Mouse (Mus musculus): ENCODE data around the gene Trmt1.

The Trmt1 gene

GRCm38 (mm10) chr8:84708774-84709475, 22.8 kb downstream of the Trmt1 start:
- DNase-seq (ENCODE audit: low spot score), result peak; percentile 91

- DNase-seq (ENCODE audit: low spot score), result no peak
Observed at GRCm38 (mm10) chr8:84709931-84710330, 23.8 kb downstream of the Trmt1 start.

GRCm38 (mm10) chr8:84711312-84711711, 25.2 kb downstream of the Trmt1 start:
- DNase-seq (ENCODE audit: low spot score), result no peak

GRCm38 (mm10) chr8:84711933-84712758, 26.0 kb downstream of the Trmt1 start:
- no peak for DNase-seq (ENCODE audit: low spot score)

- no peak for DNase-seq (ENCODE audit: low spot score)
Observed at GRCm38 (mm10) chr8:84712759-84713120, 26.6 kb downstream of the Trmt1 start.

- no peak for DNase-seq (ENCODE audit: low spot score)
Observed at GRCm38 (mm10) chr8:84713381-84713780, 27.3 kb downstream of the Trmt1 start.

- no peak for DNase-seq (ENCODE audit: low spot score)
Observed at GRCm38 (mm10) chr8:84714161-84714560, 28.1 kb downstream of the Trmt1 start.

GRCm38 (mm10) chr8:84715893-84716468, 29.9 kb downstream of the Trmt1 start:
- no peak for DNase-seq (ENCODE audit: low spot score)

- DNase-seq (ENCODE audit: low spot score), result no peak
Observed at GRCm38 (mm10) chr8:84716790-84717189, 30.7 kb downstream of the Trmt1 start.

GRCm38 (mm10) chr8:84718476-84718875, 32.4 kb downstream of the Trmt1 start:
- no peak for DNase-seq (ENCODE audit: low spot score)

- DNase-seq (ENCODE audit: low spot score), result no peak
Observed at GRCm38 (mm10) chr8:84718959-84719690, 33.0 kb downstream of the Trmt1 start.

- DNase-seq (ENCODE audit: low spot score), result no peak
Observed at GRCm38 (mm10) chr8:84722530-84722849, 36.4 kb downstream of the Trmt1 start.

GRCm38 (mm10) chr8:84722850-84723570, 36.9 kb downstream of the Trmt1 start, which contains the start of gene G430095P16Rik:
Gene G430095P16Rik, plus strand, starts transcription at chr8:84723007.
- DNase-seq (ENCODE audit: low spot score), result peak; percentile 81

- DNase-seq (ENCODE audit: low spot score), result no peak
Observed at GRCm38 (mm10) chr8:84723571-84723900, 37.4 kb downstream of the Trmt1 start.

- no peak for DNase-seq (ENCODE audit: low spot score)
Observed at GRCm38 (mm10) chr8:84724683-84725082, 38.6 kb downstream of the Trmt1 start.

GRCm38 (mm10) chr8:84725246-84725940, 39.3 kb downstream of the Trmt1 start:
- DNase-seq (ENCODE audit: low spot score), result no peak

GRCm38 (mm10) chr8:84725941-84726259, 39.8 kb downstream of the Trmt1 start:
- no peak for DNase-seq (ENCODE audit: low spot score)

GRCm38 (mm10) chr8:84728474-84728873, 42.4 kb downstream of the Trmt1 start:
- DNase-seq (ENCODE audit: low spot score), result no peak

GRCm38 (mm10) chr8:84729921-84730362, 43.8 kb downstream of the Trmt1 start:
- DNase-seq (ENCODE audit: low spot score), result no peak

GRCm38 (mm10) chr8:84730541-84731370, 44.6 kb downstream of the Trmt1 start:
- DNase-seq (ENCODE audit: low spot score), result peak; percentile 91

Measured in c-Kit-positive CD71-positive TER-119-positive erythroid progenitor cells, embryonic 14.5 days (primary cell).